Mouse (Mus musculus): ENCODE measurements around the gene Slc25a23.

- no peak for TF ChIP-seq CTCF (IDR thresholded peaks at IDR 0.05; ENCODE audit: low read depth, low read length)
- no peak for TF ChIP-seq TAL1 (conservative IDR thresholded peaks at IDR 0.05; ENCODE audit: low read depth, low read length)
Measured at GRCm38 (mm10) chr17:57048816-57049215, 10.8 kb downstream of the Slc25a23 start.
